15 mouse cellular contexts compared by ENCODE assay signal in genomic region chr4:134651358-134651757, GRCm38 (mm10). TPM values are rescaled to one million over a fixed set of nuclear protein-coding genes. Genes with fewer than 3 reads are reported as not detected.
DNase-seq lines count a peak whose midpoint lies in the region; ATAC-seq lines count a peak whose summit lies in the region.
"Had no signal": no experiment of that assay in that cellular context is flagged by ENCODE, and none has a peak within 500 bp of the region (broad histone marks: within the 10 kb centered on the region; RNA-seq: fewer than 3 reads in every experiment).

No protein-coding gene starts in this region.

- ATAC-seq in heart, embryonic 11.5 days (replicated peaks; ENCODE audit: insufficient number of reproducible peaks, low FRiP score, low TSS enrichment), result no peak
- ATAC-seq in midbrain, embryonic 16.5 days, result no peak
- ATAC-seq: Patski had no signal

- no peaks in the 10 kb centered on the region for H3K9me3 ChIP-seq in heart, embryonic 11.5 days (replicated peaks; ENCODE audit: control insufficient read depth, low read length)
- H3K9me3 ChIP-seq in midbrain, embryonic 10.5 days (replicated peaks), result no peaks in the 10 kb centered on the region
- H3K9me3 ChIP-seq in midbrain, embryonic 16.5 days (replicated peaks; ENCODE audit: control insufficient read depth, low read length, poor library complexity, severe bottlenecking), result no peaks in the 10 kb centered on the region
- H3K9me3 ChIP-seq: liver, embryonic 15.5 days had no signal

- no peaks in the 10 kb centered on the region for H3K27me3 ChIP-seq in heart, embryonic 11.5 days (ENCODE audit: control insufficient read depth, insufficient read depth, low read length)
- no peaks in the 10 kb centered on the region for H3K27me3 ChIP-seq in midbrain, embryonic 10.5 days (ENCODE audit: low read depth, poor library complexity, severe bottlenecking)
- no peaks in the 10 kb centered on the region for H3K27me3 ChIP-seq in midbrain, embryonic 16.5 days (ENCODE audit: control insufficient read depth, insufficient read depth, low read depth, low read length)
- H3K27me3 ChIP-seq: CH12.LX, Patski had no signal

- H3K4me2 ChIP-seq in heart, embryonic 11.5 days, result no peak overlapping the region
- H3K4me2 ChIP-seq in midbrain, embryonic 16.5 days (ENCODE audit: low read length), result no peak overlapping the region
- H3K4me2 ChIP-seq: liver, embryonic 15.5 days had no signal

- H3K9ac ChIP-seq in heart, embryonic 11.5 days (ENCODE audit: low read depth, low read length), result no peak overlapping the region
- H3K9ac ChIP-seq in midbrain, embryonic 16.5 days (ENCODE audit: low read depth, low read length), result no peak overlapping the region
- H3K9ac ChIP-seq: liver, embryonic 15.5 days had no signal

- no peaks in the 10 kb centered on the region for H3K36me3 ChIP-seq in heart, embryonic 11.5 days (ENCODE audit: control insufficient read depth, insufficient read depth, low read length)
- no peaks in the 10 kb centered on the region for H3K36me3 ChIP-seq in midbrain, embryonic 10.5 days
- H3K36me3 ChIP-seq in midbrain, embryonic 16.5 days (ENCODE audit: control insufficient read depth, insufficient read depth, low read length), result no peaks in the 10 kb centered on the region
- H3K36me3 ChIP-seq: liver, embryonic 15.5 days had no signal

- intact Hi-C loops in gastrocnemius, postnatal 14 days (cut with DNase I; ENCODE audit: low total_unique reads), result no loop called here

- H3K4me3 ChIP-seq in heart, embryonic 11.5 days (ENCODE audit: low read depth, low read length), result no peak overlapping the region
- H3K4me3 ChIP-seq in midbrain, embryonic 10.5 days, result no peak overlapping the region
- no peak overlapping the region for H3K4me3 ChIP-seq in midbrain, embryonic 16.5 days (ENCODE audit: low read depth, low read length)
- H3K4me3 ChIP-seq: erythroblast, embryonic 14.5 days; liver, embryonic 15.5 days; megakaryocyte, embryonic 14.5 days had no signal

- peak; percentile 98 for DNase-seq in heart, adult 11 months
- no peak for DNase-seq in midbrain, embryonic 10.5 days (ENCODE audit: low spot score)
- peak; percentile 79 for DNase-seq in gastrocnemius, postnatal 14 days
- DNase-seq in lung, postnatal 36 days, result peak; percentile 20
- no peak for DNase-seq in right cerebral cortex, adult 18-20 months
- no peak for DNase-seq in Muller cell, postnatal 12 days (ENCODE audit: inconsistent ontology term)
- DNase-seq: cerebellum, adult 2 months; kidney, adult 11 months had no signal

- WGBS in heart, embryonic 11.5 days (ENCODE audit: insufficient replicate concordance), result 64% methylated on average over 7 of the region's 7 CpGs
- 70% methylated on average over 7 of the region's 7 CpGs for WGBS in midbrain, embryonic 10.5 days
- WGBS in midbrain, embryonic 16.5 days, result 65% methylated on average over 7 of the region's 7 CpGs

- H3K4me1 ChIP-seq in heart, embryonic 11.5 days (ENCODE audit: control insufficient read depth, insufficient read depth, low read length), result peaks cover 4% of the 10 kb centered on the region; the same call in 1 of the 2 replicates
- peaks cover 24% of the 10 kb centered on the region for H3K4me1 ChIP-seq in midbrain, embryonic 10.5 days
- H3K4me1 ChIP-seq in midbrain, embryonic 16.5 days (ENCODE audit: control insufficient read depth, insufficient read depth, low read length), result no peaks in the 10 kb centered on the region

- no peak overlapping the region for H3K27ac ChIP-seq in heart, embryonic 11.5 days (ENCODE audit: low read depth, low read length)
- 0 out of 2 replicates have a peak overlapping the region, but pooled peaks have one; percentile 13 for H3K27ac ChIP-seq in midbrain, embryonic 10.5 days (replicated peaks)
- H3K27ac ChIP-seq in midbrain, embryonic 16.5 days (ENCODE audit: low read length), result no peak overlapping the region
- H3K27ac ChIP-seq: liver, embryonic 15.5 days had no signal

RNA-seq across cellular contexts. Expression of gene Man1c1, which starts 52.7 kb away (rescaled TPM):
- 8.6 and 9.3 TPM in 2 replicates for polyA plus RNA-seq in heart, embryonic 11.5 days (2014; fragmentation: Nextera tagmentation; extraction: Ambion mirVana)
- polyA plus RNA-seq in midbrain, embryonic 10.5 days (2016; fragmentation: Nextera tagmentation; extraction: Ambion mirVana), result 2.8 and 3.1 TPM in 2 replicates
- 2.9 and 3.2 TPM in 2 replicates for polyA plus RNA-seq in midbrain, embryonic 16.5 days (2015; fragmentation: Nextera tagmentation; extraction: Ambion mirVana)
- total RNA-seq in gastrocnemius, postnatal 14 days (2021), result 1 to 10 TPM; 7.9 to 9.5 TPM

Comparison
In these comparisons a context has a peak if more than half of its experiments do, and no peak if none do; other contexts are left out.
1. DNase-seq: peak in heart, adult 11 months (single experiment), gastrocnemius, postnatal 14 days (single experiment) and lung, postnatal 36 days (single experiment); none in midbrain, embryonic 10.5 days (single experiment), right cerebral cortex, adult 18-20 months (single experiment) and Muller cell, postnatal 12 days (single experiment).